Mouse (Mus musculus) left cerebral cortex, adult 18-20 months (tissue): ENCODE measurements around the gene Mast2. TPM values are rescaled to one million over a fixed set of nuclear protein-coding genes. Genes with fewer than 3 reads are reported as not detected.
A peak's percentile ranks its signal among the peaks of the same experiment; 100 is the strongest.

Experiments
- DNase-seq, 2 experiments: peaks; one replicate each; pipeline ENCODE4 v3.0.0; 2021 to 2022; ENCODE audit warnings: low spot score in 2 of 2, mixed read lengths in 1 of 2
- total RNA-seq, 2 experiments: library from RNA; stranded (reverse); gene quantifications; 2 replicates each; pipeline ENCODE4 v1.2.3; 2021

The Mast2 gene
- total RNA-seq, 2 experiments from 2014 or later: 108 to 112 TPM

- DNase-seq: peak in 1 of 2 experiments; percentile 27
These were observed 181.8 kb downstream of the Mast2 start for GRCm38 (mm10) chr4:116282211-116282610.

GRCm38 (mm10) chr4:116268220-116268619, 195.8 kb downstream of the Mast2 start:
- DNase-seq: no peak

Other genes with a start within 250 kb of the Mast2 start
- gene Pik3r3, start 242.6 kb downstream of the Mast2 start, total RNA-seq: 10 to 100 TPM; 36.2 to 38.8 TPM
- gene Ipp, start 43.4 kb upstream of the Mast2 start, total RNA-seq: 10 to 100 TPM; 18.4 to 19.2 TPM
- 1 to 10 TPM; 8.6 to 9.5 TPM for gene Tmem69, start 91.8 kb upstream of the Mast2 start, total RNA-seq
- gene Gpbp1l1, start 93.5 kb upstream of the Mast2 start, total RNA-seq: 10 to 100 TPM; 40.5 to 47.2 TPM
- gene Ccdc17, start 132.5 kb upstream of the Mast2 start, total RNA-seq: 1 to 10 TPM; 3.9 to 6.1 TPM
- gene Nasp, start 163.8 kb upstream of the Mast2 start, total RNA-seq: 10 to 100 TPM; 24.4 to 30.2 TPM
- 100 to 1,000 TPM; 419 to 426 TPM for gene Akr1a1, start 187.5 kb upstream of the Mast2 start, total RNA-seq
- gene Prdx1, start 221.4 kb upstream of the Mast2 start, total RNA-seq: 100 to 1,000 TPM; 145 to 162 TPM
- gene Mmachc, start 244.2 kb upstream of the Mast2 start, total RNA-seq: 10 to 100 TPM; 16.1 to 17.5 TPM
- gene Ccdc163, start 244.3 kb upstream of the Mast2 start, total RNA-seq: 1 to 10 TPM; 5.5 to 6.2 TPM